Mouse (Mus musculus) adrenal gland, postnatal 4 days (tissue): ENCODE results near the gene Arrb1. TPM values are rescaled to one million over a fixed set of nuclear protein-coding genes. Genes with fewer than 3 reads are reported as not detected.
A peak's percentile ranks its signal among the peaks of the same experiment; 100 is the strongest.

ENCODE experiments used
- DNase-seq, 2 experiments: peaks; one replicate each; pipeline ENCODE4 v3.0.0; 2021 to 2022; ENCODE audit warnings: low spot score in 2 of 2, mixed read lengths in 2 of 2
- microRNA-seq: library from miRNA; unstranded; fragments of <30 nt; microRNA quantifications from one replicate; pipeline ENCODE4 v1.2.0, GENCODE M21; 2021
- total RNA-seq, 2 experiments: library from RNA; stranded (reverse); gene quantifications; 2 replicates each; pipeline ENCODE4 v1.2.3; 2021

The Arrb1 gene
- total RNA-seq, 2 experiments from 2014 or later: 74.9 to 76.9 TPM

DNA sequence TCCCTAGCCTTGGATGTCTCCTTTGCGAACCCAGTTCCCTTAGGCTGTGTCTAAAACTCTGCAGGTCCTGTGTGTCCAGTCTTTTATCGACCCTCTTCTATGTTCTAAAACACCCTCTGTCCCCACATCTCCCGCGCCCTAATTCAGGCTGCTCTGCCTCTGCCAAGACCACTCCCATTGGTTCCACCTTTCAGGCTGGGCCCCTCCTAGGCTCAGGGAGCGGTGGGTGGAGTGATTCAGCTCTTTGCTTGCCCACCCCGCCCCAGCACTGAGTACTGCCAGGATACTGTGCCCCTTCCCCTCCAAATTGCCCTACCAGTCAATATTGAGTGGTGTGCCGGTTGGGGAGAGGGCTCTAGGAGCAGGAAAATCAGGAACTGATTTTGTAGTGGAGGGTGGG lies 92.1 kb downstream of the Arrb1 start:
- no peak for DNase-seq

DNA sequence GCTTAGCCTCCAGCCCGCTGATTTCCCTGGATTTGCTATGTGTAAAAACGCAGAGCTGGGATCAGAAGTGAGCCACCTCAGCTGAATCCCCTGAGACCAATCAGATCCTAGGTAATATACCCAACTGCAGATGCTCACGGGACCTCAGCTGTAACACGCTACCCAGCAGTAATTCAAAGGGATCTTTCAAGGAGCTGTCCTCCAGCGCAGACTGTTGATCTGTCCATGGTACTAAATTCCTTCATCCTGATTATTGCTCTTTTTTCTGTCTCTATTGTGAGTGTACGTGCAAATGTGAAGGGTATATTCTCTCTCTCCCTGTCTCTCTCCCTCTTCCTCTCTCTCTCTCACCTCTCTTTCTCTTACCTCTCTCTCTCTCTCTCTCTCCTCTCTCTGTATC lies 97.0 kb downstream of the Arrb1 start:
- no peak for DNase-seq

DNA sequence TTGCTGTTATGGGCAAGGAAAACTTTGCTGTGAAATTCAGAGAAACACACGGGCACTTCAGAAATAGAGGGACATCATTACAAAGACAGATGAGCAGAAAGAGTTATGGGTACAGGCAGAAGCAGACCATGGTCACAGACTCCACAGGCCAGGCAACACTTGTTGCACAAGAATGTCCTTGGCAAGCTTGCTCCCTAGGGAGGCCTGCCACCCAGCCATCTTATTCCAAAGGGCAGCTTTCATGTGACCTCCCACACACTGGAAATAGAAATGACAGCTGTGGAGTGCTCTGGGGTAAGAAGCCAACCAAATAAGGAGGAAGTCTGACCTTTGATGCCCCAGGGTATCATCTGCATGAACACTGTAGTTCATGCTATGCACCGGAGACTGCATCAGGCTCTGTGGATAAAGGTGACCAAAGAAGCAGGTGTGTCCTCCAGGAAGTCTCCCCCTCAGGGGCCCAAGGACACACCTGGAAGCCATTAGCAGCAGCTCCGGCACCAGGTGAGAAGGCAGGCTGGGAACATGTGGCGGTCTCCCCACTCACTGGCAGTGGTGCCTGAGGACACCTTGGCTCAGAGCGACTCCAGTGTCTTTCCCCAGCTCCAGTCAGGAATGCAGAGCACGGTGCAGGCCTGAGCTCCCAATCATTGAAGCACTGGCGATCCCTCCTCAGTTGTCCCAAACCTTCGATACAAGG lies 98.8 kb downstream of the Arrb1 start:
- DNase-seq: no peak

DNA sequence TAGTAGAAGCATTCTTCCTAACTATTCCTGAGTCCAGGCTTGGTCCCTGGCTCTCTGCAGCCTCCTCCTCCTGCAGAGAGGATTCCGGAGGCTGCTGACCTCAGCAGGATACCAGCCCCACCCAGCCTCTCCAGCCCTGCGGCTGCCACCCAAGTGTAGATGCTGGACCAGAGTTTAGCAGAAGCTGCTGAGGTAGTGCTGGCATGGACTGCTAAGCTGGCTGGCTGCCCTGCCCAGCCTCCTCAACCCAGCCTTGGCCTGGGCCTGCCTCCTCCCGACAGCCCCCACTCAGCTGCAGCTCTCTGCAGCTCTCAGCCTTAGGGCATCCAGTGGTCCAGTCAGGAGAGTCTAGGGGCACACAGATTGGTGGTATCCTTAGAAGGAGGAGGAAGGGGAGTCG lies 106.0 kb downstream of the Arrb1 start:
- no peak for DNase-seq

DNA sequence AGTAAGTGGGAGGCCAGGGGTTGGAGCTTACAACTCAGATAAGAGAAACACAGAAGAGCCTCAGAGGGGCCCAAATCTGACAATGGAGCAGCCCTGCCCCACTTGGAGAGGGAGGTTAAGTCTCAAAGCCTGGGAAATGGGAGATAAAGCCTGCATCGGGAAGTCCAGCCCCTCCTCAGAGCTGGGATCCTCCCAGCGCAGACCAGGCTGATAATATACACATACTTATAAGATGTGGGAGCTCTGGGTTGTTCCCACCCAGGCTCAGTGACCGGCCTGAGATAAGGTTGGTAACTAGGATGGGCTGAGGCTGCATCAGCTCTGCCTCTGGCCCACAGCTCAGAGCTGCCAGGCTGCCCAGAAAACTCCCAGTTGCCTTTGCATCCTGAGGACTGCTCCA lies 106.8 kb downstream of the Arrb1 start:
- DNase-seq: no peak

DNA sequence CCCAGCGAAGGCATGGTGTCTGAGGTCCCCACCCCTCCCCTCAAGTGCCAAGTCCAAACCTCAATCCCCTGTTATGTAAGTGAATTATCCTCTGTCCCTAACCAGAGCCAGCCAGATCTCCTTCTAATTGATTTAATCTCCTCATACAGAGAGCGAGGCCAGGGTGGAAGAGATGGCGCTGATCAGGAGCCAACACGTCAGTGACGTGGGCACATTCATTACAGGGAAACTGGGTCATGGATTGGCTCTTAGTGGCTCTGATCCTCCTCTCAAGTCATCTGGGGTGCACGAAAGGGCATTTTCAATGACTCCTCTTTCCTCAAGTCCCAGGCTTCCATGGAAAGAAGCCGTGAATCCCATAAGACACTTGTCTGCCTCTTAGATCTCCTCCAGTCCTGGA lies 109.4 kb downstream of the Arrb1 start:
- DNase-seq: no peak

DNA sequence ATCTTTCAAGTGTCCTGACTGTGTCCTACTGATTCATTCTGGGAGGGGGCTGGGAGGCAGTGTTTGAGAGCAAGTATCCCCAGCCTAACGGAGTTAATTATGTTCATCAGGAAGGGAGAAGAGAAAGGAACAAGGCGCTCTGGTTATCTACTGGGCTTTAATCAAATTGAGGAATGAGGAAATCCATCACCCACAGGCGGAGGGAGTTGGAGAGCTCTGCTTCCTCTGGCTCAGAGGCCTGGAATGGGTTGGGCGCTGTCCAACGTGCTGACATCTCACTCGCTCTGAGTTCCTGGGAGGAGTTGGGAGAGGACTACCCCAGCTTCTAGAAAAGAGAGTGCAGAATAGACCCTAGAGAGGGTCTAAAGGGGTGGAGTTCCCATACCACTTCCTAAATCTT lies 113.4 kb downstream of the Arrb1 start:
- DNase-seq: peak; percentile 47 to 48

DNA sequence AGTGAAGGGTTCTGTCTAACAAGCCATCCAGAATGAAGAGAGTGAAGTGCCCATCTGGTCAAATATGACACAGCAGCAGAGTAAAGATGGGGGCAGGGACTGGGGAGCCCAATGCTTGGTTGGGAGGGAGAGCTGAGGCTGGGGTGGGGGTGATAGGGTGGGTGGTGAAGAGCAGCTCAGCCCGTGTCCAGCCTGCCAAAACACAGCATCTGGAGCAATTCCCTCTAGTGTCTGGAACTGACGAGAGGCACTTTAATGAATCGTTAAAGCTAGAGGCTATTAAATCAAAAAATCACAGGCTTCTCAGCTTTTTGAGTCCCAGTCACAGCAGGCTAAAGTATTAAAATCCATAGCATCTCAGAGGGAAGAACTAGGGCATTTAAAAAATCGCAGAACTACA lies 114.3 kb downstream of the Arrb1 start:
- DNase-seq: no peak

DNA sequence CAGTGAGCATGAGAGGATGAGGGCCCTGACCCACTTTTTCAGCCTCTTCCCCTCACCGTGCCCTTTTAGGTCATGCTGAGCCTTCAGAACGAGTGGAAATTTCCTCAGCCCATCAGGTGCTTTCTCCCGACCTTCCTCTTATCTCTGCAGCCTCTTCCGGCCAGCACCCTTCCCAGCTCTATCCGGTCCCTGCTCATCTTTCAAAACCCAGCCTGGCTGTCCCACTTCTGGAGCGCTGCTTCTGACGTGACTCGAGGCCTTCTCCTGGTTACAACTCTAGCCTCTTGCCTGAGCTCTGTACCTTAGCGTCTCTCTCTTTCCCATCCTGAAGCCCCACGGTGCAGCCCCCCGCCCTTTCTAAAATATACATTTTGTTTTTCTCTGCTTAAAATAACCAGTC lies 119.0 kb downstream of the Arrb1 start:
- no peak for DNase-seq

Small RNA genes within 50 kb of the gene (microRNA-seq; reads per million reads assigned to microRNA genes)
- 93.1 reads per million, percentile 45 among the genes with 10 or more reads in this experiment for gene Mir326

Other genes starting within 250 kb of the Arrb1 start
- 100 to 1,000 TPM; 366 to 430 TPM for gene Serpinh1, start 182.2 kb upstream of the Arrb1 start, total RNA-seq
- 10 to 100 TPM; 18.4 to 23.4 TPM for gene Gdpd5, start 154.1 kb upstream of the Arrb1 start, total RNA-seq
- gene Klhl35, start 69.5 kb upstream of the Arrb1 start, total RNA-seq: 1 to 10 TPM; 2.1 to 3.6 TPM
- 100 to 1,000 TPM; 720 TPM for gene Rps3, start 51.7 kb upstream of the Arrb1 start, total RNA-seq
- 10 to 100 TPM; 12.7 to 14.2 TPM for gene Tpbgl, start 91.6 kb downstream of the Arrb1 start, total RNA-seq
- gene Slco2b1, start 175.9 kb downstream of the Arrb1 start, total RNA-seq: 10 to 100 TPM; 14.6 to 15.3 TPM
- not detected for gene Olfr520, start 194.8 kb downstream of the Arrb1 start, total RNA-seq
- not detected for gene Olfr521, start 228.0 kb downstream of the Arrb1 start, total RNA-seq